ENCODE assay signal across 7 mouse cellular contexts in genomic region chr6:82881485-82882096, GRCm38 (mm10). TPM values are rescaled to one million over a fixed set of nuclear protein-coding genes. Genes with fewer than 3 reads are reported as not detected.
DNase-seq lines count a peak whose midpoint lies in the region; ATAC-seq and TF ChIP-seq lines count a peak whose summit lies in the region.

No protein-coding gene starts in this region.

- no peak overlapping the region for H3K9ac ChIP-seq in hindbrain, postnatal 0 days (replicated peaks; ENCODE audit: low read length)

- WGBS in hindbrain, postnatal 0 days: 43% methylated on average over 21 of the region's 21 CpGs

- no peaks in the 10 kb centered on the region for H3K9me3 ChIP-seq in hindbrain, postnatal 0 days (ENCODE audit: low read length)

- H3K27me3 ChIP-seq in hindbrain, postnatal 0 days (ENCODE audit: insufficient read depth, low read length): no peaks in the 10 kb centered on the region
- no peaks in the 10 kb centered on the region for H3K27me3 ChIP-seq in splenic B cell, adult 2 months (ENCODE audit: control insufficient read depth, insufficient read depth, low read length, poor library complexity, severe bottlenecking)

- peaks cover 8% of the 10 kb centered on the region for H3K4me1 ChIP-seq in brown adipose tissue, adult 24 weeks (ENCODE audit: control insufficient read depth, insufficient read depth, insufficient read length, low read length)
- H3K4me1 ChIP-seq in hindbrain, postnatal 0 days (ENCODE audit: insufficient read depth, low read length): no peaks in the 10 kb centered on the region

- no peaks in the 10 kb centered on the region for H3K36me3 ChIP-seq in hindbrain, postnatal 0 days (ENCODE audit: insufficient read depth, low read length)
- H3K36me3 ChIP-seq in splenic B cell, adult 2 months (ENCODE audit: control insufficient read depth, insufficient read depth, low read length, poor library complexity, severe bottlenecking): no peaks in the 10 kb centered on the region

- peak; percentile 53; the same call in 1 of the 2 replicates for ATAC-seq in hindbrain, postnatal 0 days
- peak; percentile 86 for ATAC-seq in megakaryocyte progenitor cell, adult 5-6 weeks (replicated peaks; ENCODE audit: poor library complexity)

- no peak overlapping the region; the same call in 1 of the 2 replicates for H3K27ac ChIP-seq in brown adipose tissue, adult 24 weeks (replicated peaks; ENCODE audit: low read depth, low read length)
- no peak overlapping the region for H3K27ac ChIP-seq in hindbrain, postnatal 0 days

- TF ChIP-seq CTCF in hindbrain, postnatal 0 days (IDR thresholded peaks at IDR 0.05; ENCODE audit: low read depth): peak; percentile 65

- peak overlapping the region; percentile 26; the same call in 1 of the 2 replicates for H3K4me3 ChIP-seq in brown adipose tissue, adult 24 weeks (ENCODE audit: insufficient read depth, low read depth, low read length)
- no peak overlapping the region for H3K4me3 ChIP-seq in hindbrain, postnatal 0 days (ENCODE audit: low read length)

- peak; percentile 27 for DNase-seq in T-cell, adult 2 months (ENCODE audit: low spot score)
- DNase-seq in frontal cortex, postnatal 36 days (ENCODE audit: low spot score in 2 of 2): peak; percentile 26 to 45
- DNase-seq in hindbrain, postnatal 0 days (ENCODE audit: low spot score): peak; percentile 66
- peak; percentile 26 to 61 for DNase-seq in left cerebral cortex, postnatal 10 days (ENCODE audit: extremely low spot score in 1 of 2, low spot score in 2 of 2)
- DNase-seq in splenic B cell, adult 2 months (ENCODE audit: low read depth, low spot score): peak; percentile 19

- H3K4me2 ChIP-seq in hindbrain, postnatal 0 days (ENCODE audit: low read depth, low read length): no peak overlapping the region

- intact Hi-C loops in left cerebral cortex, postnatal 10 days (cut with DNase I): loop anchor here (2.0 kb wide), 1 partner anchor 141 kb away; no protein-coding TSS in a partner anchor

RNA-seq across cellular contexts. Expression of gene Sema4f, which starts 58.0 kb away (rescaled TPM):
- not detected in 2 replicates for polyA plus RNA-seq in brown adipose tissue, adult 24 weeks (2012; ENCODE audit: insufficient read depth, insufficient read length, missing spikeins)
- 19.2 and 21.6 TPM in 2 replicates for total RNA-seq in hindbrain, postnatal 0 days (2014; rRNA removed)
- polyA plus RNA-seq in hindbrain, postnatal 0 days (2015; fragmentation: Nextera tagmentation; extraction: Ambion mirVana): 18.1 and 19.4 TPM in 2 replicates
- total RNA-seq in left cerebral cortex, postnatal 10 days (2021): 10 to 100 TPM; 45.5 to 47.5 TPM
- total RNA-seq in megakaryocyte progenitor cell, adult 5-6 weeks (2015): 0.15 and 0.27 TPM in 2 replicates
- 0.04 and 0.17 TPM in 2 replicates for total RNA-seq in megakaryocyte progenitor cell, adult 5-6 weeks (2017)

Comparison
In these comparisons a context has a peak if more than half of its experiments do, and no peak if none do; other contexts are left out.
1. RNA of gene Sema4f, which starts 58.0 kb away (total RNA-seq): 45.5 to 47.5 TPM in left cerebral cortex, postnatal 10 days and 19.2 to 21.6 TPM in hindbrain, postnatal 0 days; 0.04 to 0.27 TPM in megakaryocyte progenitor cell, adult 5-6 weeks; every median in the first group is over 10 times any median in the second.
2. Peak in every context shown above with its lines, with median percentiles within 50 percentile points of each other: DNase-seq.